Mouse (Mus musculus): Measurements from ENCODE around the gene Fkbp11. TPM values are rescaled to one million over a fixed set of nuclear protein-coding genes. Genes with fewer than 3 reads are reported as not detected.
A peak's percentile ranks its signal among the peaks of the same experiment; 100 is the strongest.

The Fkbp11 gene
- polyA plus RNA-seq, 1 experiment from 2014 or later: 3.6 TPM

DNA sequence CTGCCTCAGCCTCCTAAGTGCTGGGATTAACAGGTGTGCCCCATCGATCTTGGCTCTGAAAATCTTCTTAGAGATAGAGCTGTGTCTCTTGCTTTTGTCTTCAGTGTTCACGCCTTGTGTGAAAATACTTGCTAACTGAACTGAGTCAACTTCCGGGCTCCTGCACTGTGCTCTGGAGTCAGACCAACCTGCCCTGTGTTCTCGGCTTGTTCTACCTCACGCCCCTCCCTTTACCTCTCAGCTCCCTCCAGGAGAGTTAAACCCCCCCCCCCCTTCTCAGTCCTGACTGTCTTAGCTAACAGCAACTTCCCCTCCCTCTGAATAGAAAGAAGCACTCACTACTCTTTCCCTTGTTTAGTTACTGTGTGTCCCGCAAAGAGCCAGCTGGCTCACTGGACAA lies 2.8 kb upstream of the Fkbp11 start:
- Histone ChIP-seq H3K4me3 (ENCODE audit: low read depth, low read length) (no peak overlapping the region), H3K27ac (ENCODE audit: low read depth, low read length) (no peak overlapping the region), H3K27me3 (ENCODE audit: control insufficient read depth, insufficient read depth, low read length) (peaks cover 5% of the 10 kb centered on the region; the same call in 1 of the 2 replicates), H3K36me3 (ENCODE audit: control insufficient read depth, insufficient read depth, low read length) (no peaks in the 10 kb centered on the region), H3K4me2 (ENCODE audit: low read depth, low read length) (no peak overlapping the region), H3K9me3 (ENCODE audit: control insufficient read depth, low read length) (no peaks in the 10 kb centered on the region), H3K4me1 (ENCODE audit: control insufficient read depth, insufficient read depth, low read length) (peaks cover 7% of the 10 kb centered on the region; the same call in 1 of the 2 replicates), H3K9ac (replicated peaks; ENCODE audit: low read depth, low read length) (no peak overlapping the region)
- ATAC-seq (ENCODE audit: low read depth): no peak
- WGBS: 86% methylated on average over 6 of the region's 6 CpGs

DNA sequence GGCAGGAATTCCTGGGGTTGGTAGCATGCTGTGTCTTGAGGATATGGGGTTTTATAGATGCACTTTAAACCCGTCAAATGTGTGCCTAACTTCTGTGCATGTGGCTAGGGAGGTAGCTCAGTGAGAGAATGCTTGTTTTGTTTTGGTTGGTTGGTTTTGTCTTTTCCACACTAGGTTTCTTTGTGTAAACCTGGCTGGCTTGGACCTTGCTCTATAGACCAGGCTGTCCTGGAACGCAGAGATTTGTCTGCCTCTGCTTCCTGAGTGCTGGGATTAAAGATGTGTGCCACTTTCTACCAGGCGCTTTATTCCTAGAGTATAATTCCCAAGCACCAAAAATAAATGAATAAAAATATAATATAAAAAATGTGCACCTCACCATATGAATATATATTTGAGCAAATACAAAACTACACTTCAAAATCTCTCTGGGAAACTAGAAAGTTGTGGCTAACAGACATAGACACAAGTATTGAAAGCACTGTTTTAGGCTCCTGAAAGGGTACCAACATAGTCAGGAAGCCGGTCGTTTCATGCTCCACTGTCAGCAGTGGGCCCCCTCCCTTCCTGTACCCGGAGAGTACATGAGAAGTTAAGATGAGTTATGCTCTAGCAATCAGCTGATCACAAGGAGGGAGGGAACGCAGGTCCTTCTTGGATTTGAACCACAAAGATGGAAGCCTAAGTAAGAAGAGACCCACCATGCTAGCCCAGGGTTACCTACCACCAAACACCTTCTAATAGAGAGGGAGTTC lies 2.0 kb upstream of the Fkbp11 start:
- no peak for ATAC-seq (ENCODE audit: low read depth)
- Histone ChIP-seq H3K4me3 (ENCODE audit: low read depth, low read length) (no peak overlapping the region), H3K4me1 (ENCODE audit: control insufficient read depth, insufficient read depth, low read length) (peaks cover 7% of the 10 kb centered on the region; the same call in 1 of the 2 replicates), H3K27ac (ENCODE audit: low read depth, low read length) (no peak overlapping the region), H3K9me3 (ENCODE audit: control insufficient read depth, low read length) (no peaks in the 10 kb centered on the region), H3K9ac (replicated peaks; ENCODE audit: low read depth, low read length) (no peak overlapping the region), H3K4me2 (ENCODE audit: low read depth, low read length) (no peak overlapping the region), H3K36me3 (ENCODE audit: control insufficient read depth, insufficient read depth, low read length) (no peaks in the 10 kb centered on the region), H3K27me3 (ENCODE audit: control insufficient read depth, insufficient read depth, low read length) (peaks cover 5% of the 10 kb centered on the region; the same call in 1 of the 2 replicates)
- 65% methylated on average over 7 of the region's 7 CpGs for WGBS

DNA sequence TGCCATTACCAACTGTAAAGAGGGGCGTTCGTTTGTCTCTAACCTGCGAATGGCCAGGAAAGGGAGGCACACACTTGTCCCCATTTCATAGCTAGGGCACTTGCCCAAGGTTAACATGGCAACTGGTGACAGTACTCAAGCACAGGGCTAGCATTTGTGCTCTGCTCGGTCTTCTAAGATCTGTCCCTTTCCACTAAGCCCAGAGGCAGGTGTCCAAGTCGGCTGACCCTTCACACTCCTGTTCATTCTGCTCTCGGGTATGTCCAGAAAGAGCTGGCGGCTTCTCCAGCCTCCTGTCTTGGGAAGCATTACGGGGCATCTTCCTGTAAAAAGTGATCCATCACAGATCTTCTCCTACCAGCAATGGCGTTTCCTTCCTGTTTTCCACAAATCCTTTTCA lies 368 bp upstream of the Fkbp11 start:
- no peak overlapping the region for H3K27ac ChIP-seq (ENCODE audit: low read depth, low read length)
- no peak for ATAC-seq (ENCODE audit: low read depth)
- no peak overlapping the region for H3K9ac ChIP-seq (replicated peaks; ENCODE audit: low read depth, low read length)
- WGBS: 43% methylated on average over 9 of the region's 9 CpGs
- peaks cover 7% of the 10 kb centered on the region; the same call in 1 of the 2 replicates for H3K4me1 ChIP-seq (ENCODE audit: control insufficient read depth, insufficient read depth, low read length)
- no peaks in the 10 kb centered on the region for H3K36me3 ChIP-seq (ENCODE audit: control insufficient read depth, insufficient read depth, low read length)
- peaks cover 5% of the 10 kb centered on the region; the same call in 1 of the 2 replicates for H3K27me3 ChIP-seq (ENCODE audit: control insufficient read depth, insufficient read depth, low read length)
- H3K4me2 ChIP-seq (ENCODE audit: low read depth, low read length): peak overlapping the region; percentile 77
- no peaks in the 10 kb centered on the region for H3K9me3 ChIP-seq (ENCODE audit: control insufficient read depth, low read length)
- peak overlapping the region; percentile 39; the same call in 1 of the 2 replicates for H3K4me3 ChIP-seq (ENCODE audit: low read depth, low read length)

DNA sequence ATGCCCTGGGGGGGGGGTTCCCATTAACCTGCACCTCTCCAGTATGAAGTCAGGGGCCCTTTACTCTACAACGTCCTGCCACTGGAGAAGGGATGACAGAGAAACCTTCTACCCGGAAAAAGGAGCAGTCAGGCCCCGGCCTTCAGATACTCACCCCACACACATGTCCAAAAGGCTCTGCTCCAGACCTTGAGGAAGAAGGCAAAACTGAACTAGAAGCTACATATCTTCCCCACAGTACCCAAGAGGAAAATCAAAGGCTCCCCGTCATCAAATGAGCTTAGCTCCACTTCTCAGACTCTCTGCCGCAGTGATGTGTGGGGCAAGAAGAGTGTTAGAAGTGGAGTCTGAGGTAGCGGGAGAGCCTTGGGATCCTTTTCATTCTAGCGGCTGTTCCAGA lies 1.3 kb downstream of the Fkbp11 start:
- Histone ChIP-seq H3K9ac (replicated peaks; ENCODE audit: low read depth, low read length) (no peak overlapping the region), H3K36me3 (ENCODE audit: control insufficient read depth, insufficient read depth, low read length) (no peaks in the 10 kb centered on the region), H3K27me3 (ENCODE audit: control insufficient read depth, insufficient read depth, low read length) (peaks cover 5% of the 10 kb centered on the region; the same call in 1 of the 2 replicates), H3K4me3 (ENCODE audit: low read depth, low read length) (no peak overlapping the region), H3K9me3 (ENCODE audit: control insufficient read depth, low read length) (no peaks in the 10 kb centered on the region), H3K27ac (ENCODE audit: low read depth, low read length) (no peak overlapping the region), H3K4me1 (ENCODE audit: control insufficient read depth, insufficient read depth, low read length) (peaks cover 7% of the 10 kb centered on the region; the same call in 1 of the 2 replicates), H3K4me2 (ENCODE audit: low read depth, low read length) (peak overlapping the region; percentile 77; the same call in 1 of the 2 replicates)
- no peak for ATAC-seq (ENCODE audit: low read depth)
- WGBS: 44% methylated on average over 7 of the region's 7 CpGs

DNA sequence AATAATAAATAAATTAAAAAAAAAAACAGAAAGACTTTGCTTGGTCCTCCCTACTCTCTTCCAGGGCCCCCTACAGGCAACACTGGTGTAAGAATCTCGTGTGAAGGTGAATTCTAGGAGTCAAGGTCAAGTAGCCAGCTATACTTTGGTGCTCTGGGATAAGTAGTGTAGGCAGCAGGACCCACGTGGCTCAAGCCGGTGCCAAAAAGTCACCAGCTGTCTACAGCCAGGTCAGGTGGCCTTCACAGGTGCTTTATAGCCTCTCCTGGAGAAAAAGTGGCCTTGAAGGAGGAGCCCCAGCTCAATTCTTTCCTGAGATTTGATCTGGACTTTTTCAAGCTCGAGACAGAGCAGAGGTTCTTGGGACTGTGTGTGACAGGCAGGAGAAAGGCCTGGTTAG lies 1.9 kb downstream of the Fkbp11 start:
- no peak for ATAC-seq (ENCODE audit: low read depth)
- no peak overlapping the region for H3K4me2 ChIP-seq (ENCODE audit: low read depth, low read length)
- H3K27ac ChIP-seq (ENCODE audit: low read depth, low read length): no peak overlapping the region
- peaks cover 5% of the 10 kb centered on the region; the same call in 1 of the 2 replicates for H3K27me3 ChIP-seq (ENCODE audit: control insufficient read depth, insufficient read depth, low read length)
- H3K9me3 ChIP-seq (ENCODE audit: control insufficient read depth, low read length): no peaks in the 10 kb centered on the region
- no peak overlapping the region for H3K9ac ChIP-seq (replicated peaks; ENCODE audit: low read depth, low read length)
- H3K4me3 ChIP-seq (ENCODE audit: low read depth, low read length): no peak overlapping the region
- WGBS: 80% methylated on average over 4 of the region's 4 CpGs
- H3K4me1 ChIP-seq (ENCODE audit: control insufficient read depth, insufficient read depth, low read length): peaks cover 7% of the 10 kb centered on the region; the same call in 1 of the 2 replicates
- H3K36me3 ChIP-seq (ENCODE audit: control insufficient read depth, insufficient read depth, low read length): no peaks in the 10 kb centered on the region

DNA sequence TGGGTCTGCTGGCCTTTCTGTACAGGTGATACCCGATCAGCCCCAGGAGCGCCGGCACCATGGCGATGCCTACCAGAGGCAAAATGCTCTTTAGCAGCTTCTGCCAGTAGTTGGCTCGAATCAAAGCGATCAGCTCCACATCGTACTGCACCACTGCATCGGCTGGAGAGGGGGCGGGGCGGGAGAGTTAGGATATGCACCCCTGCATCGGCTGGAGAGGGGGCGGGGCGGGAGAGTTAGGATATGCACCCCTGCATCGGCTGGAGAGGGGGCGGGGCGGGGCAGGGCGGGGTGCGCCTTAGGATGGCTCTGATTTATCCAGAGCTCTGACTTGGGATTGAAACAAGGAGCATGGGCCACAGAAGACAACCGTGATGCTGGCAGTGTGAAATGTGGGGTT lies 3.6 kb downstream of the Fkbp11 start:
- 34% methylated on average over 19 of the region's 19 CpGs for WGBS
- Histone ChIP-seq H3K4me2 (ENCODE audit: low read depth, low read length) (peak overlapping the region; percentile 6; the same call in 1 of the 2 replicates), H3K9ac (replicated peaks; ENCODE audit: low read depth, low read length) (no peak overlapping the region), H3K4me1 (ENCODE audit: control insufficient read depth, insufficient read depth, low read length) (peaks cover 7% of the 10 kb centered on the region; the same call in 1 of the 2 replicates), H3K4me3 (ENCODE audit: low read depth, low read length) (no peak overlapping the region), H3K27ac (ENCODE audit: low read depth, low read length) (no peak overlapping the region), H3K36me3 (ENCODE audit: control insufficient read depth, insufficient read depth, low read length) (no peaks in the 10 kb centered on the region), H3K27me3 (ENCODE audit: control insufficient read depth, insufficient read depth, low read length) (peaks cover 5% of the 10 kb centered on the region; the same call in 1 of the 2 replicates), H3K9me3 (ENCODE audit: control insufficient read depth, low read length) (no peaks in the 10 kb centered on the region)
- no peak for ATAC-seq (ENCODE audit: low read depth)

DNA sequence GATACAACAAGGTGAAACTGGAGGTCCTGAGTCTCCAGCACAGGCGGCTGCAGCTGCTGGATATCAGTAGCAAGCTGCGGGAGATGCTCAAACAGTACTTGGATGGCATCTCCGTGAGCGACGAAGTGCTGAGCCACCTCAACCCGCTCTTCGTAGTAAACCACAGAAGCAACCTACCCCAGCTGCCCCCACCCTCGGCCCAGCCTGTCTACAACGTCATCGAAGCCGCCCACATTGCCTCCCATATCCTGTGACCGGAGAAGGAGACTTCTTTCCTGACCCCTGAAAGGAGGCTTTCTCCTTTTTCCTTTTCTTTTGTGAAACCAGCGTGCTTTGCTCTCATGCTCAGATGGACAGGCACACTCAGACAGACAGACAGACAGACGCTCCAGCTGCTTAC lies 5.1 kb downstream of the Fkbp11 start:
- Histone ChIP-seq H3K9ac (replicated peaks; ENCODE audit: low read depth, low read length) (no peak overlapping the region), H3K27me3 (ENCODE audit: control insufficient read depth, insufficient read depth, low read length) (peaks cover 2% of the 10 kb centered on the region; the same call in 1 of the 2 replicates), H3K9me3 (ENCODE audit: control insufficient read depth, low read length) (no peaks in the 10 kb centered on the region), H3K4me3 (ENCODE audit: low read depth, low read length) (no peak overlapping the region), H3K4me1 (ENCODE audit: control insufficient read depth, insufficient read depth, low read length) (peaks cover 7% of the 10 kb centered on the region; the same call in 1 of the 2 replicates), H3K36me3 (ENCODE audit: control insufficient read depth, insufficient read depth, low read length) (no peaks in the 10 kb centered on the region), H3K27ac (ENCODE audit: low read depth, low read length) (no peak overlapping the region), H3K4me2 (ENCODE audit: low read depth, low read length) (no peak overlapping the region)
- ATAC-seq (ENCODE audit: low read depth): no peak
- 72% methylated on average over 14 of the region's 14 CpGs for WGBS

DNA sequence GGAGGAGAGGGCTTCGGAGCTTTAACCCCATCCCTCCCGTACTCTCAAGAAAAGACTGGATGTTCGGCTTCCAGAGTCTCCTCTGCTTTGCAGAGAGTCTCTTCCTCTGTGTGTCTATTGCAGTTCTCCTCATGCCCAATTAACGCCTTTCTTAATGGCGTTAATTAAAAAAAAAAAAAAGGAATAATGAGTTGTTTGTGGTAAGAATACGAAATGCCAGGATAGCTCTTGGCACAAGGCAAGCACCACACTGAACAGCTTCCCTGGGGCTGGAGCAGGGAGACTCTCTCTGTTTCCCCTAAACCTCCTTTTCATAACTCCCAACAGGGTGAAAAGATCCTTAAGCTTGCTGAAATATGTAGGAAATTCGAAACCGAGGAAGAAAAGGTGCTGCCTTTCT lies 5.8 kb downstream of the Fkbp11 start:
- ATAC-seq (ENCODE audit: low read depth): no peak
- no peak overlapping the region for H3K4me3 ChIP-seq (ENCODE audit: low read depth, low read length)
- peaks cover under 1% of the 10 kb centered on the region; the same call in 1 of the 2 replicates for H3K4me1 ChIP-seq (ENCODE audit: control insufficient read depth, insufficient read depth, low read length)
- H3K27ac ChIP-seq (ENCODE audit: low read depth, low read length): no peak overlapping the region
- H3K4me2 ChIP-seq (ENCODE audit: low read depth, low read length): no peak overlapping the region
- H3K36me3 ChIP-seq (ENCODE audit: control insufficient read depth, insufficient read depth, low read length): no peaks in the 10 kb centered on the region
- WGBS: 79% methylated on average over 8 of the region's 8 CpGs
- no peaks in the 10 kb centered on the region for H3K9me3 ChIP-seq (ENCODE audit: control insufficient read depth, low read length)
- H3K9ac ChIP-seq (replicated peaks; ENCODE audit: low read depth, low read length): no peak overlapping the region
- H3K27me3 ChIP-seq (ENCODE audit: control insufficient read depth, insufficient read depth, low read length): peaks cover 2% of the 10 kb centered on the region; the same call in 1 of the 2 replicates

DNA sequence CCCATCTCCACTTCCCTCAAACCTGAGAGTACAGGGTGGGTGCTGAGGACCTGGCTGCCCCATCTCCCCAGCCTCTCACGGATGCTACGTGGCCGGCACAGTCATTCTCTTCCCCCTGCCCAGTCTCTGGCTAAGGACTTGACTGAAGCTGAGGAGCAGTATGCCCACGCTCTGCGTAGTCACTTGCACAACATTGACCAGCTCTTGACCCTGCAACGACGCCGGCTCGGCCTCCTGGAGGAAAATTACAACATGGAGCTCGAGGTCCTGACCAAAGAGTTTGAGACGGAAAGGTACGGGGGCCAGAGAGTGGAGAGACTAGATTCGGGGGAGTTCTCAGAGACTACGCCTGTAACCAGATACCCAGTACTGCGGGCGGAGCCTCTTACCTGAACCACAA lies 10.7 kb downstream of the Fkbp11 start:
- Histone ChIP-seq H3K4me1 (ENCODE audit: control insufficient read depth, insufficient read depth, low read length) (no peaks in the 10 kb centered on the region), H3K36me3 (ENCODE audit: control insufficient read depth, insufficient read depth, low read length) (no peaks in the 10 kb centered on the region), H3K27me3 (ENCODE audit: control insufficient read depth, insufficient read depth, low read length) (no peaks in the 10 kb centered on the region), H3K4me2 (ENCODE audit: low read depth, low read length) (no peak overlapping the region), H3K9me3 (ENCODE audit: control insufficient read depth, low read length) (no peaks in the 10 kb centered on the region), H3K4me3 (ENCODE audit: low read depth, low read length) (no peak overlapping the region), H3K9ac (replicated peaks; ENCODE audit: low read depth, low read length) (no peak overlapping the region), H3K27ac (ENCODE audit: low read depth, low read length) (no peak overlapping the region)
- ATAC-seq (ENCODE audit: low read depth): no peak
- WGBS: 71% methylated on average over 16 of the region's 16 CpGs

Measured in neural tube, embryonic 14.5 days (tissue).